Mouse (Mus musculus) kidney, embryonic 14.5 days (tissue): Measurements from ENCODE around the gene Nupr1l. TPM values are rescaled to one million over a fixed set of nuclear protein-coding genes. Genes with fewer than 3 reads are reported as not detected.
A peak's percentile ranks its signal among the peaks of the same experiment; 100 is the strongest.
"Not testable (repeated sequence)": the region's sequence is repeated elsewhere in the genome, so short reads cannot be mapped to it uniquely, and the experiment has no call there.

Experiments
- ATAC-seq: fragments of 200-750 bp; cut with Nextera tagmentation; 2 replicates; pipeline ENCODE4 v1.8.0; 2017; ENCODE audit warnings: moderate number of reproducible peaks, mild to moderate bottlenecking, moderate TSS enrichment, moderate library complexity; ENCODE audit not compliant: low FRiP score, low TSS enrichment
- H3K27ac ChIP-seq: fragments of 300-500 bp; sonication (generic); 2 replicates; pipeline ENCODE4 v1.5.1; 2014; ENCODE audit warnings: low read depth, mild to moderate bottlenecking, low read length, moderate library complexity, mixed read lengths
- H3K27me3 ChIP-seq: fragments of 300-500 bp; sonication (generic); 2 replicates; pipeline ENCODE4 v1.6.1; 2014; ENCODE audit warnings: mild to moderate bottlenecking, low read length; ENCODE audit not compliant: control insufficient read depth, insufficient read depth
- H3K36me3 ChIP-seq: fragments of 300-500 bp; sonication (generic); 2 replicates; pipeline ENCODE4 v1.6.1; 2014; ENCODE audit warnings: low read length, mixed read lengths; ENCODE audit not compliant: control insufficient read depth, insufficient read depth
- H3K4me1 ChIP-seq: fragments of 300-500 bp; sonication (generic); 2 replicates; pipeline ENCODE4 v1.6.1; 2014; ENCODE audit warnings: low read length, mixed read lengths; ENCODE audit not compliant: control insufficient read depth, insufficient read depth
- H3K4me2 ChIP-seq: fragments of 300-500 bp; sonication (generic); replicated peaks from 2 replicates; pipeline ENCODE4 v1.6.1; 2014; ENCODE audit warnings: low read depth, mild to moderate bottlenecking, low read length
- H3K4me3 ChIP-seq: fragments of 300-500 bp; sonication (generic); 2 replicates; pipeline ENCODE4 v1.5.1; 2014; ENCODE audit warnings: mild to moderate bottlenecking, low read length
- H3K9ac ChIP-seq: fragments of 300-500 bp; sonication (generic); 2 replicates; pipeline ENCODE4 v1.6.1; 2014; ENCODE audit warnings: low read depth, mild to moderate bottlenecking, low read length, moderate library complexity
- H3K9me3 ChIP-seq: fragments of 300-500 bp; sonication (generic); 2 replicates; pipeline ENCODE4 v1.6.1; 2016; ENCODE audit warnings: low read length; ENCODE audit not compliant: control insufficient read depth
- WGBS: fragments of 180-500 bp; shearing (Covaris S2); extraction: QIAGEN DNeasy Blood & Tissue Kit; methylation state at CpG from one replicate; pipeline ENCODE4 v1.1.7; 2014; 5-methylcytosine and 5-hydroxymethylcytosine counted together
- polyA plus RNA-seq: library from polyadenylated mRNA; unstranded; fragments of >200 nt; fragmentation: Nextera tagmentation; extraction: Ambion mirVana; gene quantifications from 2 replicates; pipeline ENCODE4 v1.2.1, GENCODE M21; 2014

The Nupr1l gene
- polyA plus RNA-seq, 1 experiment from 2014 or later: 3.5 TPM

- H3K27me3 ChIP-seq: no peaks in the 10 kb centered on the region
- no peaks in the 10 kb centered on the region for H3K9me3 ChIP-seq
- no peak overlapping the region for H3K4me2 ChIP-seq
- H3K4me3 ChIP-seq: no peak overlapping the region
- ATAC-seq: no peak
- no peaks in the 10 kb centered on the region for H3K36me3 ChIP-seq
- H3K4me1 ChIP-seq: no peaks in the 10 kb centered on the region
- 85% methylated on average over 8 of the region's 8 CpGs for WGBS
- no peak overlapping the region for H3K9ac ChIP-seq
- no peak overlapping the region for H3K27ac ChIP-seq
Measured at GRCm38 (mm10) chr5:129924820-129925452, 16.6 kb downstream of the Nupr1l start.

- H3K4me2 ChIP-seq: no peak overlapping the region
- ATAC-seq: no peak
- no peaks in the 10 kb centered on the region for H3K36me3 ChIP-seq
- no peaks in the 10 kb centered on the region for H3K27me3 ChIP-seq
- H3K9me3 ChIP-seq: no peaks in the 10 kb centered on the region
- no peak overlapping the region for H3K4me3 ChIP-seq
- no peaks in the 10 kb centered on the region for H3K4me1 ChIP-seq
- no peak overlapping the region for H3K9ac ChIP-seq
- no peak overlapping the region for H3K27ac ChIP-seq
- 67% methylated on average over 5 of the region's 5 CpGs for WGBS
Measured at GRCm38 (mm10) chr5:129925933-129926332, 17.6 kb downstream of the Nupr1l start.

GRCm38 (mm10) chr5:129929924-129930855, 21.9 kb downstream of the Nupr1l start:
- Histone ChIP-seq H3K9ac (no peak overlapping the region), H3K9me3 (no peaks in the 10 kb centered on the region), H3K4me3 (no peak overlapping the region), H3K4me2 (no peak overlapping the region), H3K27me3 (no peaks in the 10 kb centered on the region), H3K36me3 (no peaks in the 10 kb centered on the region), H3K27ac (no peak overlapping the region), H3K4me1 (no peaks in the 10 kb centered on the region)
- ATAC-seq: no peak
- 56% methylated on average over 9 of the region's 9 CpGs for WGBS

- no peak overlapping the region for H3K27ac ChIP-seq
- H3K36me3 ChIP-seq: no peaks in the 10 kb centered on the region
- WGBS: 49% methylated on average over 4 of the region's 4 CpGs
- no peak overlapping the region for H3K4me3 ChIP-seq
- H3K9ac ChIP-seq: no peak overlapping the region
- H3K9me3 ChIP-seq: no peaks in the 10 kb centered on the region
- no peaks in the 10 kb centered on the region for H3K27me3 ChIP-seq
- no peak for ATAC-seq
- no peaks in the 10 kb centered on the region for H3K4me1 ChIP-seq
- H3K4me2 ChIP-seq: no peak overlapping the region
Measured at GRCm38 (mm10) chr5:129936941-129937340, 28.6 kb downstream of the Nupr1l start.

GRCm38 (mm10) chr5:129940281-129940680, 31.9 kb downstream of the Nupr1l start:
- ATAC-seq: no peak
- no peak overlapping the region for H3K4me3 ChIP-seq
- no peaks in the 10 kb centered on the region for H3K27me3 ChIP-seq
- H3K36me3 ChIP-seq: 0 out of 2 replicates have a peak, but pooled peaks cover under 1% of the 10 kb centered on the region
- no peak overlapping the region for H3K27ac ChIP-seq
- H3K4me1 ChIP-seq: peaks cover 6% of the 10 kb centered on the region
- no peaks in the 10 kb centered on the region for H3K9me3 ChIP-seq
- H3K9ac ChIP-seq: no peak overlapping the region
- 62% methylated on average over 2 of the region's 2 CpGs for WGBS
- no peak overlapping the region for H3K4me2 ChIP-seq

- H3K9ac ChIP-seq: no peak overlapping the region
- H3K4me1 ChIP-seq: peaks cover 6% of the 10 kb centered on the region
- no peak for ATAC-seq
- no peak overlapping the region for H3K27ac ChIP-seq
- peak overlapping the region; percentile 81 for H3K4me3 ChIP-seq
- WGBS: 8% methylated on average over 9 of the region's 9 CpGs
- 0 out of 2 replicates have a peak, but pooled peaks cover 4% of the 10 kb centered on the region for H3K36me3 ChIP-seq
- H3K9me3 ChIP-seq: no peaks in the 10 kb centered on the region
- H3K4me2 ChIP-seq: peak overlapping the region; percentile 43
- no peaks in the 10 kb centered on the region for H3K27me3 ChIP-seq
Measured at GRCm38 (mm10) chr5:129940736-129941494, 32.6 kb downstream of the Nupr1l start.

- peak within 1 kb of the TSS; percentile 73 for H3K4me2 ChIP-seq
- no peaks in the 10 kb centered on the region for H3K9me3 ChIP-seq
- peak within 1 kb of the TSS; percentile 81 for H3K4me3 ChIP-seq
- ATAC-seq: peak; percentile 97
- peak within 1 kb of the TSS; percentile 93 for H3K9ac ChIP-seq
- H3K36me3 ChIP-seq: 0 out of 2 replicates have a peak, but pooled peaks cover 4% of the 10 kb centered on the region
- no peak within 1 kb of the TSS; the same call in 1 of the 2 replicates for H3K27ac ChIP-seq
- peaks cover 6% of the 10 kb centered on the region for H3K4me1 ChIP-seq
- under 1% methylated on average over 44 of the region's 59 CpGs for WGBS
- no peaks in the 10 kb centered on the region for H3K27me3 ChIP-seq
Measured at GRCm38 (mm10) chr5:129941495-129942045, 33.2 kb downstream of the Nupr1l start, which contains the start of gene Vkorc1l1. TSS of gene Vkorc1l1 (plus strand) at chr5:129941970.

GRCm38 (mm10) chr5:129942073-129942939, 34.0 kb downstream of the Nupr1l start:
- not testable (repeated sequence) for H3K27me3 ChIP-seq, H3K9me3 ChIP-seq, H3K36me3 ChIP-seq, H3K27ac ChIP-seq, H3K4me1 ChIP-seq
- H3K9ac ChIP-seq: peak overlapping the region; percentile 93
- H3K4me2 ChIP-seq: peak overlapping the region; percentile 73
- peak; percentile 32 for ATAC-seq
- H3K4me3 ChIP-seq: peak overlapping the region; percentile 81
- 0% methylated on average over 37 of the region's 82 CpGs for WGBS
